Comparison of ENCODE assay signal across 9 mouse cellular contexts in the genomic region with DNA sequence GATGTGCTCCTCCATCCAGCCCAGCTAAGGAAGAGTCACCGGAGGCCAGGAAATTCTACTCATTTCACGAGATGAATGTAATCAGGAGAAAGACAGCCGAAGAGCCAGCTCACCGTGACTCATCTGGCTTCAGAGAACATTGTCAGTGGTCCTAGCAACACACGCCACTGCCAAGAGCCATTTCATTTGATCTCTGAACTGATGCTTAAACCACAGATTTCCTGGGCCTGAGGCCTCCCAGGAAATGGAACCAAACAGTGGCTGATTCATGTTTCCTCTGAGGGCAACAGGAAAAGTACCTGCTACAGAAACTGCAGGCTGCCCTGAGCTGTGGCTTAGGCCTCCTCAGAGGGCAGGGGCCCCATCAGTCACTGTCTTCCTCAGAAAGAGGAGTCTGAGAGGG. TPM values are rescaled to one million over a fixed set of nuclear protein-coding genes. Genes with fewer than 3 reads are reported as not detected.
DNase-seq lines count a peak whose midpoint lies in the region; ATAC-seq and TF ChIP-seq lines count a peak whose summit lies in the region.
"Had no signal": no experiment of that assay in that cellular context is flagged by ENCODE, and none has a peak within 500 bp of the region (broad histone marks: within the 10 kb centered on the region; RNA-seq: fewer than 3 reads in every experiment).

No protein-coding gene starts in this region.

- ATAC-seq in monocyte, adult 5-6 weeks (replicated peaks; ENCODE audit: insufficient number of reproducible peaks, low FRiP score, low TSS enrichment, poor library complexity, severe bottlenecking): 0 out of 2 replicates have a peak, but pooled peaks have one; percentile 30
- ATAC-seq: forebrain, embryonic 16.5 days had no signal

- DNase-seq in embryo, embryonic 10 days (ENCODE audit: low spot score): peak; percentile 49
- DNase-seq in embryo, embryonic 9.5 days (ENCODE audit: extremely low spot score): no peak
- DNase-seq in CD8-positive naive resting alpha-beta T cell, adult 2 months (ENCODE audit: low read depth in 2 of 2, low spot score in 2 of 2): peak; percentile 18 to 25
- DNase-seq in layer of hippocampus, postnatal 36 days: no peak
- DNase-seq in layer of hippocampus, adult 2 months (ENCODE audit: low spot score in 2 of 2): no peak
- DNase-seq in testis, postnatal 14 days (ENCODE audit: low spot score): no peak

- H3K27ac ChIP-seq in bone marrow macrophage, adult 2 months (ENCODE audit: insufficient read depth, low read depth, low read length): peak overlapping the region; percentile 91
- H3K27ac ChIP-seq in layer of hippocampus, adult 2 months: no peak overlapping the region

- no peak for TF ChIP-seq CTCF in bone marrow macrophage, adult 2 months (IDR thresholded peaks at IDR 0.05; ENCODE audit: low read depth, low read length)
- no peak for TF ChIP-seq CTCF in layer of hippocampus, adult 2 months (conservative IDR thresholded peaks at IDR 0.05)

- H3K4me3 ChIP-seq in bone marrow macrophage, adult 2 months (ENCODE audit: insufficient read depth, low read length): 0 out of 2 replicates have a peak overlapping the region, but pooled peaks have one; percentile 8
- H3K4me3 ChIP-seq in layer of hippocampus, adult 2 months: no peak overlapping the region

- no peak for TF ChIP-seq POLR2A in bone marrow macrophage, adult 2 months (IDR thresholded peaks at IDR 0.05; ENCODE audit: borderline replicate concordance, low read depth, low read length)

- H3K4me1 ChIP-seq in bone marrow macrophage, adult 2 months (ENCODE audit: control insufficient read depth, insufficient read depth, low read length): peaks cover 57% of the 10 kb centered on the region

RNA-seq across cellular contexts. Expression of gene Rbpj, which starts 24.7 kb away (rescaled TPM):
- 125 and 136 TPM in 2 replicates for polyA plus RNA-seq in bone marrow macrophage, adult 2 months (2012; ENCODE audit: insufficient read depth, insufficient read length, missing spikeins)
- 24.6 to 49.7 TPM (median 31.9 TPM) in 3 replicates for total RNA-seq in monocyte, adult 5-6 weeks (2017)
- total RNA-seq in layer of hippocampus, postnatal 36 days (2021): 10 to 100 TPM; 21.4 to 27.7 TPM
- total RNA-seq in layer of hippocampus, adult 2 months (2021): 10 to 100 TPM; 21.6 to 24.0 TPM

Comparison
In these comparisons a context has a peak if more than half of its experiments do, and no peak if none do; other contexts are left out.
1. DNase-seq: peak in embryo, embryonic 10 days (single experiment) and CD8-positive naive resting alpha-beta T cell, adult 2 months (2 of 2); none in embryo, embryonic 9.5 days (single experiment), layer of hippocampus, postnatal 36 days (0 of 2), layer of hippocampus, adult 2 months (0 of 2) and testis, postnatal 14 days (single experiment).